Mouse (Mus musculus) embryo, embryonic 9.5 days (tissue): ENCODE measurements at regions not wholly inside any gene's neighbourhood (a gene's known extent, or its start where the extent isn't known, plus 50 kb on each side); places are given as distances from the start of the nearest gene placed in this dataset.

Source experiments
- DNase-seq: peaks from one replicate; pipeline ENCODE4 v3.0.0-alpha.2; 2017; ENCODE audit errors: extremely low spot score

DNA sequence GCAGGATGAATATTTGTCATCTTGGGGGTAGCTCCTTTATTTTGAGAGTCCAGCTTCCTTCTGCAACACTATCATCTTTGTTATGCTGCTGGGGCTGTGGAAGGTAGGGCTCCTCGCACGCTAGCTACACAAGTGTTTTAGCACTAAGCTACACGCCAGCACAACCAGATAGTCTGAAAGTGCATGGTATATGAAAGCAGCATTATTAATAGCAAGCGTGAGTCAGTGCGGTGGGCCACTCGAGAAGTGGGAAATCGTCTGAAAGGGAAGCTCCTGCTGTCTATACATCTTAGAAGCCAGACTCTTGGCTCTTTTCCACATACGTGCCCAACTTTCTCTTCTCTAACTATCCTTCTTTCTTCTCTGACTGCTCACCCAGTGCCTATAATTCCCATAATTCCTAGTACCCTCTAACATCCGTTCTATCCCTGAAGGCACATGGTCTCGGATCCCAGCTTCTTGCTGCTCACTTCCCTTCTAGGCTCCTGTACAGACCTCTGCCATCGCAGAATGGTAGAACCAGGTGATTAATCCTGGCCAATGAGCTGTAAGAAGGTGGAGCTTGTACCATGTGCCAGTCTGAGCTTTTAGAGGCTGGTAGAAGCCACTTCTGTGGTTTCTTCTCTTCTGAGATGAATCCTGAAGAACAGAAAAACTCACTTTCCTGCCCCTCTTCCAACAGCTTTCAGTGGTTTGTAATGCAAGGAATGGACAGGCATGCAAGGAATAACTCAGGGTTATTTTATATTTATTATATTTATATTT lies 55.5 kb downstream of the E030025P04Rik start:
- DNase-seq = no peak

DNA sequence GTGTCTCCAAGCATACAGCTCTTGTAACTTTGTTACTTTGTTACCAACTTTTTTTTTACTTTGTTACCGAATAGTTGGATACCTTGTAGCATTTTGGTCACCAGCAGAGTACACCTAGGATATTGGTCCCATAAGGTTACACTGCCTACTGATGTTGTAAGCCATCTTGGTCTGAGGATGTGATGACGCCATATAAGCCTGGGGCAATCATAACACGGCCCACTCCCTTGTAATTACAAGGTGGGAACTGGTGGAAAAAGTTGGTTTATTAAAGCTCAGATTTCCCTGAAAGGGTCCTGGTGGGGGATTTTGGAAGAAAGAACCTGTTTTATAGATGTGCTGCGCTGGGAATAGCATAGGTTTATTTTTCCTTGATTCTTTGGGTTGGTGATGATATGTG lies 62.2 kb downstream of the E030025P04Rik start:
- DNase-seq = no peak

DNA sequence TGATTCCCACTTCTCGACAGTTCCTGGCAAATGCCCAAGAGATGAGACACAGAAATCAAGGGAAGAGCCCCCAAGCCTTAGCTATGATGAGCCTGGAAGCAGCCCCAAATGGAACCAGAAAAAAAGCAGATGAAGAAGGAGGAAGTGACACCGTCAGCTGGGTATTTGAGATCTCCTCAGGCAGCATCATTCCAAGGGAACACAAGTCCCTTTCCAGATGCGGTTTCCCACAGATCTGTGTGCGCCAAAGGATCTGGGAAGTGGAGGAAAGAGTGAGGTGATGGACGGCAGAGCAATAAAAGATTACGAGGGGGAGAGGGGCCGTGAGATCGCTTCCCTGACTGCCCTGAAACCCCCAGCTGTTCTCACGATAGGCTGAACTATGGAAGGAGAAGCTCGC lies 62.7 kb downstream of the E030025P04Rik start:
- no peak for DNase-seq

DNA sequence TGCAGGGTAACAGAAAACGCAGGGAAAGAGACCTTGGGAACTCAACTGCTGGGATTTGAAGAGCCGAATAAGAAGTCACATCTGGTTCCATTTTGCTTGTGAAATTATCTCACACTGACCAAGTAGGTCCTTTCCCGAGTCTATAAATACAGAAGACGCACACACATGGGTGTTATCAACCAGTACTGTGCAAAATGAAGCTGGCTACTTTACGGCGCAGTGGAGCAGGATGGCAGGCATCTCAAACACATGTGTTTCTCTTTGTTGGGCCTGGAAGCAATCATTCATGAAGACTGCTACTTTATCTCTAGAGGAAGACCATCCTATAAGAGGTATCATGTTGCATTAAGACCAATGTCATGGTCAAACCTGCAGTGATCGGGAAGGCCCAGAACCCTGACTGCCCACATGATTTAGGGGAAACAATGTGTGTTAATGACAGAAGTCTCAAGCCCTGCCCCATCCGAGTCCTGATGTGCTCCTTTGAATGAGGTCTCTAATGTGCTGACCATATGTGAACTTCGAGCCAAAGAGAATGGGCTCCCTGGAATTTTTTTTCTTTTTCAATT lies 63.2 kb downstream of the E030025P04Rik start:
- DNase-seq = no peak

DNA sequence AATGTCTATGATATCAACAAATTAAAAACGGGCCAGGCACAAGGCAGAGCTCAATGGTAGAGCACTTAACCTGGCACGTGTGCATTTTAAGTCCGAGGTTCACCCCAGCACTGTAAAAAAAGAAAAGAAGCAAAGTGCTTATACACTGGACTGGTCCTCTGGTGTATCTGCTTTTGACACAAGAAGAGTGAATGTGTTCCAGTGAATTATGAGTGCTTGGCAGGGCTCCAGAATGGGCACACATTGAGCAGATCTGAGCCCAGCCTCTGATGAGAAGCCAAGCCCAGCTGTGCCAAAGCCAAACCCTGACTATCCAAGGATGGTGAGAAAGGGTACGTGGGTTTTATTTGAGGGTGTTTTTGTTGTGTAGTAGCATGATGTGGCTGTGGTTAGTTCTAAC lies 64.7 kb downstream of the E030025P04Rik start:
- no peak for DNase-seq

DNA sequence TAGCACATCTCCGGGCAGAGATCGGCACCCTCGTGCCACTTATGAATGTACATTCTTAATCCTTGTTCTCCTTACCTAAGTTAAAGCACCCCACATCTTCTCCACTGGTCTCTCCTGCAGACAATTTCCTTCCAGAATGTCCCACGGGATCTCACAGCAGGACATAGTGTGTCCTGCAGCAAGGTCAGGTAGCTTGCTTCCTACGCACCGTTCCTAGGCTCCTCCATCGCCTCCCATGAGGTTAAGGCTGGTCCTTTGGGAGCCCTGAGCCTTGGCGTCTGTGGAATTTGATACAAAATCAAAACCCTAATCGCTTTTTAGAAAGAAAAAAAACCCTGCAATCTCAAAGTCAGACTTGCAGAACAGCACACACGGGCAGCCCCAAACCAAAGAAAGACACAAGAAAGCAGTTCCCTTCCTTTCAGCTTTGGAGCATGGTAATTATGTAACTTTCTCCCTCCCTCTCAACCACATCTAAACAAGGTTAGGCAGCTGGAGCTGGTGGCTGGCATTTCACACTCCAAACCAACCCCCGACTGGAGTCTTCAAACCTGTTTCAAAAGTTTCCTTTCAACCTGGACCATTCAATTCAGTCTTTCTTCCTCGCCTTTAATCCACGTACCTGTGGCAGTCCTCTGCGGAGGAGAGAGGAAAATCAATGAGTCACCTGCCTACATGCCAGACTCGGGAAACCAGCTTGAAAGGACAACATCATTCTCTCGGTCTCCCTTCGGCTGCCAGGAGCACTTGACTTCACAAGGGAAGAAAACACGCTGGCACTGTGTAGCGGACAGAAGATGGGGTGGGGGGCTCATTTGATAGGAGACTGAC lies 67.4 kb downstream of the E030025P04Rik start:
- DNase-seq = no peak

DNA sequence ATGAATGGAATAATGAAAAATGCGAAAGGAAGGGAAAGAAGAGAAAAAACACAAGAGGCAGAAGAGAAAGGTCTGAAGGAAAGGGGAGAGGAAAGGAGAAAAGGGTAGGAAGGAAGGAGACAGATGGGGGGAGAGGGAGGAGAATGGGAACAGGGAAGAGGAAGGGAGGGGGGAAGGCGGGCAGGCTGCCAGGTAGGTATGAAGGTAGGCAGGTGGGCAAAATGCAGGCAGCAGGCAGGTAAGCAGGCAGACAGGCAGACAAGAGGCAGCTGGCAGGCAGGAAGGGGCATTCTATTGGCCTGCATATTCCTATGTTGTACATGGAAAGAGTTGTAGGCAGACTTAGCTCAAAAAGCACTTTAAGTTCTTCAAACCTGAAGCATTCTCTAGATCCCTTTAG lies 72.8 kb downstream of the E030025P04Rik start:
- DNase-seq = no peak

DNA sequence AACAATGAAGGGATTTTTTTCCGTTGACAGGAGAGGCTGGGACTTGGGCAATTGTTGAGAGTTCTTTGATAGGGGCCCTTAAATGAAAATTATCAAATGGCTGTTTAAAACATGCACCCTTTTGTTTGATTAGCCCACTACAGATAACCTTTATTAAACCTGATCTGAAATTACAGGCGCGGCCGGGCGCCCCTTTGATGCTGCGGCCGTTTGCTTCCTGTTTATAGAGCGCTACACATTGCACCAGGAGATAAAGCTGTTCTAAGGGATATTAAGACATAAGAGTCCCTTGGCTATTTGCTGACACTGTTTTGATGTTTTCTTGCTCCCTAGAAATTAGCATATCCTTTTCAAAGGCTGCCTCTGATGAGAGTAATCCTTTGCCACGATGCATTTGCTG lies 73.8 kb downstream of the E030025P04Rik start:
- DNase-seq = no peak

DNA sequence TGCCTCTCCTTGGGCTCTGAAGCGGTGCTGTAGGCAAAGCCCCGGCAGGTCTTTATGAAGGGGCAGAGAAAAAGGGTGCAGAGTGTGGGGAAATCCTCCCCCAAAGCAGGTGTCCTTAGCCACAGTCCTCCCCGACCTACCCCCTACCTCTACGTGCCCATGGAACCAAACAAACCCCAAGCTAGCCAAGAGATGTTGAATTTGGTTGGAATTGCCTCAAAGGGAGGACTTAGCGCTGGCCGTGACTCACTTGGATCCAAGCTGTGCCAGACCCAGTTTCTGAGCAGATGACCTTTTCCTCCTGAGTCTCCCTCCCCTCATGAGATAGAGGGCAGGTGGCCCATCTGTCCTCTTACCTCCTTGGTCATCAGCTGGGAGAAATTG lies 74.9 kb downstream of the E030025P04Rik start:
- DNase-seq = no peak

DNA sequence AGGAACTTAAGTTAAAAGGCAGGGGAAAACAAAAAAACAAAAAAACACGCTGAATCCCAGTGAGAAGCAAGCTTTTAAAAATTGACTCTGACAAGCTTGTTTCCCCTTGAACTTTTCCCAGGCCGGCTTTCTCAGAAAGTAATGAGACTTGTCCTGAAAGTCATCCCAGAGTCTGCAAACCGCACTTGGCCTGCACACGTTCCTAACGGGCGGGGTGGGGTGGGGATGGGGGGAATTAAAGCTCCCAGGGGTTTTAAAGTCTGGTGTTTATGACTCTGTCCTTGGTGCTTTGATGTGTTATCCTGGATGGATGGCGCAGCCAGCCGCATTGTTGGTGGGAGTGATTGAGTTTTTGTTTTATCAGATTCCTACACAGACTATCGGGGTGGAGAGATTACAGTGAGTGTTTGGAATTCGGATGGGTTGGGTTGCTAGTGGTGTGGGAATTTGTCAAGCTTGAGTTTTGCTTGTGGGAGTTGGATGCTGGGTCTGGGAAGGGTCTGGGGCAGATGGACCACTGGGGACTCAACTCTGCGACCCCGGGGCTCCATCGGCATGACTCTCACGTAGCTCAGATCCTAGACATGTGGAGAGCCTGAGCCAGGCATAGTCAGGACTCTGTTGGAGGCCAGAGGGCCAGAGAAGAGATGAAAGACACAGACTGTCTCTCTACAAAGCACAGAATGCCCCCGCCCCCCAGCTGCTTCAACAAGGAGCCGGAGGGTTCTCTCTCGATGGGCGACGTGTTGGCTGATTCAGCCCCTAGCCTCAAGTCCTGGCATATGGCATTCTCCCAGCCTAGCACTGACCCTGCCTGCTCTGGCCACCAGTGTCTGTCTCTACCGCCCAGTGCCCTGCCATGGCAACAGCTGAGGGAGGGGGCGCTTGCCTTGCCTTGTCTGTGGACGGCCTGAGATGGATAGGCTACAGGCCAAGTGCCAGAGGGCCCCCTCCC lies 75.5 kb downstream of the E030025P04Rik start:
- peak; percentile 55 for DNase-seq

DNA sequence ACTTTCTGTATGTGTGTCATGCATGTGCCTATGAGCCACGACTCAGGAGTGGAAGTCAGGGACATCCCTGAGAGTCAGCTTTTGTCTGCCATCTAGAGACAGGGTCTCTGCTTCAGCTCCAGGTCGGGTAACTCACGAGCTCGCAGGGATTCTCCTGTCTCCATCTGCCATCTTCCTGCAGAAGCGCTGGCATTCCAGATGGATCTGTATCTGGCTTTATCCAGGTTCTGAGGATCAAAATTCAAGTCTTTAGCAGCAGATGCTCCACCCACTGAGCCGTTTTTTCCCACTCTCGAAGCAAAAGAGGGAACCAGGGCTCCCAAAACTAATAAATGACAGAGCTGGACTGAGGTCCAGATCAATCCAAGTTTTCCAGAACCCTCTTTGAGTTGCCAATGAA lies 76.4 kb downstream of the E030025P04Rik start:
- DNase-seq = no peak

DNA sequence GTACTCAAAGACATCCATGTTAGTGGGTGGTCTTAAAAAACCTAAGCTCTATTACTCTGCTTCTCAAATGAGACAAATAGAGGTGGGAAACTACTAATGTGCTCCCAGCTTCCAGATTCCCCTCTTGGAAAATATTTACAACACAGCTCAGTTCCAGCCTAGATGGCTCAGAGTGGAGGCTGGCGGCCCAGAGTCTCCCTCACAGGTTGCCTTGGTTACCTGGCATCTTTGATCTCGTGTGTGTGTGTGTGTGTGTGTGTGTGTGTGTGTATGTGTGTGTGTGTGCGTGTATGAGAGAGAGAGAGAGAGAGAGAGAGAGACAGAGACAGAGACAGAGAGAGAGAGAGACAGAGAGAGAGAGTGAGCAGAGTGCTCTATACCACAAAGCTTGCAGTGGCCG lies 82.2 kb downstream of the E030025P04Rik start:
- no peak for DNase-seq

DNA sequence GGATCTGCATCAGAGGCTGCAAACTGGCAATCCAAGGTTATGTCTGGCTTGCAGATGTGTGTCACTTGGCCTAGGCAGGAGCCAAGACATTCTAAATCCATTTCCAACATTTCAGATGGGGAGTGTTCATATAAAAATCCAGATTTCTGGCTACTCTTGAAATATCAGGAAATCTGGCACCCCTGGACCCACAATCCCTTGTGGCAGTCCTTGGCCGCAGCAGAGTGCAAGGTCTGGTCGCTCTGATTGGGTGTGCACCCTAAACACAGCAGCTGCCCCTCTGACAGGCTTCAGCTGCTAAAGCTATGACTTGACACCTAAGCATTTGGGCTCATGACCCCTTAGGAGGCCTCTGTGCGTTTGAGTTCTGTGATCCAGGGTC lies 83.7 kb downstream of the E030025P04Rik start:
- no peak for DNase-seq

DNA sequence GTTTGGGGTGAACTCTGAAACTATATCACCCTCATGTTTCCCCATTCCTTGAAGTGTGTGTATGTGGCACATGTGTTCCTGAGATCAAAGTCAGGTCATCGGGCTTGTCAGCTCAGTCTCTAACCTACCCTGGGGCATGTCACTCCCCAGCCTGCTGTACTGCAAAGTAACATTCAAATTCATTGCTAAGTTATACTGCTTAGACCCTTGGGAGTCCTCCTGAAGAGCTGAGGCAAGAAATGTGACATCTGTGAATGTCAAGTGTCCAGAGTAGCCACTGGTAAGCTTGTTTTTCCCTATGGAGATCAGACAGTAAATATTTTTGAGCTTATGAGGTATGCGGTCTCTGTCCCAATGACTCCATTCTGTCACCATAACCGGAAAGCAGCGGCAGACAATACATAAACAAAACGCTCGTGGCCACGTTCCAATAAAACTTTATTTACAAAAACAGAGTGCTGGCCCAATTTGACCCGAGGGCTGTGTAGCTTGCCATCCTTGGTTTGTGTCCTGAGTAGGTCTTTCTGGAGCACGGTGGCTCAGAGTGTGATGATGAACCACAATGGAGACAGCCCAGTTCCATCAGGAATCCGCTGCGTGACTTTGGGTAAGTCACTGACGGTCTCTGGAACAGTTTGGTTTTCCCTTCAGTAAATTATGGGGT lies 84.2 kb downstream of the E030025P04Rik start:
- DNase-seq = no peak

DNA sequence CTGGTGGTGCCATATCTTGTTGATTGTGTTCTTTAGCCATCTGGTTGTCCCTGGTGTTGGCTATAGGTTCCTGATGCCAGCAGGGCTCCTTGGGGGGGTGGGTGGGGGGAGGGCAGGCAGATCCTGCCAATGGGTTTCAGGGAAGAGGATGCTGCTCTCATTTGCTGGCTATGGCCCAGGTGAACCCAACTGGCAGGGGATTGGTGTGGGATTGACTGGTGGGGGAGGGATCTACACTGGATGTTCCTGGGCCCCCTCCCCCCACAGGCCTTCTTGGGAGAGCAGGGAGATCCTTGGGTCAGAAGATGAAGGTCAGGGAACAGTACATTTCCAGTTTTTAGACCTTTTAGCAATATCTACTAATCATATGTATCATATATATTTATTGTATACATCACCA lies 86.1 kb downstream of the E030025P04Rik start:
- DNase-seq = no peak

DNA sequence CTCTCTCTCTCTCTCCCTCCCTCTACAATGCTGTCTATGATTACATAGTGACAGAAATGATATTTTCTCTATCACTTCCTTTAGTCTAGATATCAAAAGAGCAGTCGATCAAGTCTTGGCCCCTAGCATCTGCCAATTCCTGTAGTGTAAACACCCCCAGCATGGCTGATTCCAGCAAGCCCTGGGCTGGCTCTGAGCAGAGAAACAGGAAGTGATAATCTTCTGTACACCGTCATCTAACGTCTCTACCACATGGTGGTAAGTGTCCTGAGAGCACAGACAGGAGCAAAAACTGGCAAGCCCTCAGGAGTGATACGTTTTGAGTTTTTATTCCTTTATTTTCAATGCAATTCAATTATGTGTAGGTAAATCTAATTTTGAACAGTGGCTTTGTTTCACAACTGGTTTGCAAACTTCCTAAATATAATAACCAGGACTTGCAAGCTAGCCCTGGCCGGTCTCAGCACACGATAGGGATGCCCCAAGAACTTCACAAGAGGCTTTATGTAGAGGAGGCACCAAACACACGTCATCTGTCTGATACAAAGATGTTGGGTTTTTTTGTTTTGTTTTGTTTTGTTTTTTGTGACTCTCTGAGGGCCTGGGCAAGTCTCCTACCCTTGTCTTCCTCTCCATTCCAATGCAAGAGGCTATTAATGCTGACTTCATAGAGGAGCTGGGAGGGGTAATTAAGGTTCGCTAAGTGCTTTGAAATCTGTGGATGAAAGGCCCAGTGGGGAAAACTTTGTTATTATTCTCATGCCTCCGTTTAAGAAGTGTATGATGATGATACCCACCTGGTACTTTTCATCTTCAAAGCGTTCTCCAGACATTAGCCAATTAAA lies 95.7 kb downstream of the E030025P04Rik start:
- no peak for DNase-seq

DNA sequence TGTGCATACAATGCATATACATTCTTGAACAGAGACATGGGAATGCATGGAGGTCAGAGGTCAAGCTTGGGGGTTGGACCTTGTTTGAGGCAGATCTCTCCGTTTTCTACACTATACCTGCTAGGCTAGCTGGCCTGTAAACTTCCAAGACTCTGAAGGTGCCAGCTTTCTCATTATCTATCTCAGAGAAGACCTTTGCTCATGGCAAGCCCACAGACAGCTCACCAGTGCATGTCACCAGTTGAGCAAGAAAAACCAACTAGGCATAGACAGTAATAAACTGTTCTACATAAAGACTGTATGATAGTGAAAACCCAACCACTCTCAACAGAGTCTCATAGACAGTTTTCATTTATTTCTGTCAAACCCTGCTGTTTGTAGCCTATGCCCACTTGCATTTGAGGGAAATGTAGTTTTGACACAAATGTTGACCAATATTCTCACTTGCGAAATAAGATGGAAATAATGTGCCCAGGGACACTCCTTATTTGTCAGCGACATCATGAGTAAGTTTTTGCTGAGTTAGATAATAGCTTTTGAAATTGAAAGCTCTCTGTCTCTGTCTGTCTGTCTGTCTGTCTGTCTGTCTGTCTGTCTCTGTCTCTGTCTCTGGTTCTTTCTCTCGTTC lies 96.6 kb downstream of the E030025P04Rik start:
- DNase-seq = no peak

DNA sequence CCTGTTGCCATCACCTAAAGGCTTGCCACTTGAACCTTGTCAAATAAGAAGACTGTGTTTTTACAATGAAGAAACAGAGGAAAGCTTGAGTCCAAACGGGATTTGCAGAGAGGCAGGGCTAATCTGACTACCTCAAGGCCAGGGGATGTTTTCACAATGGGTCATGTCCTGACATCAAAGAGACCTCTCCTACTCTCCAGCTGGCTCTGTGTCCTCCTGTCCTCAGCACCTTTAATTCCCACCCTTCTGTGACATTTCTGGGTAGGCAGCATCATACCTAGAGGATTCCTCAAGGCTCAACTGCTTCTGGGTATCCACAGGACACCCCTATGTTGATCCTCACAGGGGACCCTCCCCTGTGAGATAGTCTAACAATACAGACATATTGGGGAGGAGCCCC lies 97.7 kb downstream of the E030025P04Rik start:
- DNase-seq = no peak

DNA sequence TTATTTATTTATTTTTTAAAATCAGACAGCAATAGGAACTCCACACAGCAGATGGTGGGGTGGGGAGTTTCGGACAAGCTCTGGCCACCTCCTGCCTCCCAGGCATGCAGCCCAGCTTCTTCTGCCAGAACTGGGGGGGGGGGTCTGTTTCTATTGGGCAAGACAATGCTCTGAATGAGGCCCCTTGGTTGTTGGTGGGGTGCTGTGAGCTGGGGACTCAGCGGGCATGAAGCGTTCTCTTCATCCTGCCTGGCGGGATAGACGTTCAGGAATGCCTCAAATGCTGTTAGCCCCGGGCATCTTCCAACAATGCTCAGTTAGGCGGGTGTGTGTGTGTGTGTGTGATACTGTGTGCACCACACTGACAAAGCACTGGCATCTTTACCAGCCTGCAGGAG lies 103.7 kb downstream of the E030025P04Rik start:
- no peak for DNase-seq
